Mouse (Mus musculus): Measurements from ENCODE around the gene Sptlc2. TPM values are rescaled to one million over a fixed set of nuclear protein-coding genes. Genes with fewer than 3 reads are reported as not detected.

Gene Sptlc2
- polyA plus RNA-seq, 1 experiment = 44.7 TPM

DNA sequence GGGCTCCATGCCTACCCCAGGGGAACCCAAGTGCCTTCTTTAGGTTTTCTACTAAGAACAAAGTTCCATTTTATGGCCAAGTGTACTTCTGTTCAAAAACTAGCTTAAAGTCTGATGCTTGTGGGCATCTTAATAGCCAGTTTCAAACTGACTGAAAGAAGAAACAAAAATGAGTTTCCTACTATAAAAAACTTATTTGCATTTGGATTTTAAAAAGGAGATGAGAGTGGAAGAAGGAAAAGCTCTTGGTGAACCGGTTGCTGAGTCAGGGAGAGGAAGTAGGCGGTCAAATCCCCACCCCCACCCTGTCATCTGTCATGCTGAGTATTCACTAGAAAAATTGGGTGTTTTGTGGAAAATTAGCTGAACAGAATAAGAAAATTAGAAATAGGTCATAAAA, 57.9 kb downstream of the Sptlc2 start:
- H3K79me3 ChIP-seq (ENCODE audit: low read depth) = no peaks in the 10 kb centered on the region
- H3ac ChIP-seq (ENCODE audit: control insufficient read depth, insufficient read length, low read depth) = no peak overlapping the region
- H3K4me3 ChIP-seq (ENCODE audit: insufficient read depth, poor library complexity, severe bottlenecking) = no peak overlapping the region
- peaks cover 21% of the 10 kb centered on the region for H3K36me3 ChIP-seq (ENCODE audit: control insufficient read depth, insufficient read depth)
- H3K79me2 ChIP-seq (ENCODE audit: control insufficient read depth, insufficient read depth) = no peaks in the 10 kb centered on the region
- H3K27me3 ChIP-seq (ENCODE audit: control insufficient read depth, insufficient read depth, insufficient read length) = no peaks in the 10 kb centered on the region
- TF ChIP-seq FOSL1 (IDR thresholded peaks at IDR 0.05; ENCODE audit: insufficient read depth, low read length, poor library complexity, severe bottlenecking) (no peak), CEBPB (IDR thresholded peaks at IDR 0.05; ENCODE audit: low read depth) (no peak), MYOD1 (IDR thresholded peaks at IDR 0.05; ENCODE audit: control insufficient read depth, insufficient read length, low read depth) (no peak), MYOG (IDR thresholded peaks at IDR 0.05; ENCODE audit: control insufficient read depth, extremely low read depth, insufficient read length) (no peak), USF1 (IDR thresholded peaks at IDR 0.05; ENCODE audit: low read depth) (no peak), MAX (IDR thresholded peaks at IDR 0.05) (no peak), CTCF (IDR thresholded peaks at IDR 0.05; ENCODE audit: control insufficient read depth, insufficient read depth, insufficient read length) (no peak)

DNA sequence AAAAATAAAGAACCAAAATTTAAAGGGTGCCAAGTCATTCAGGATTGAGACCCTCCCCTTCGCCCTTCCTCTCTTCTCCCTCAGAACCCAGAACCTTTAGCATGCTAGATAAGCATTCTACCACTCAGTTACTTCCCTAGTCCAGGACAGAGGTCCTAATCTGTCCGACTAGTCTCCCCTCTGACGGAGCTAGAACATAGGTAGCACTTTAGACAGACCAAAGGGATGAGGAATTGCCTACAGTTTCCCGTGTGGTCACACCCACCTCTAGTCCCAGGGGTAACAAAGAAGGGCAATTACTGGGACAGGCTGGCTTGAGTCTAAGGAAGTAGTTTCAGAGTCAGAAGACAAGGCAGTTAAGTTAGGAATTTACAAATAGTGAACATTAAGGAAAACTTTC, 60.1 kb downstream of the Sptlc2 start:
- no peak overlapping the region for H3K4me3 ChIP-seq (ENCODE audit: insufficient read depth, poor library complexity, severe bottlenecking)
- H3K79me2 ChIP-seq (ENCODE audit: control insufficient read depth, insufficient read depth) = no peaks in the 10 kb centered on the region
- H3K27me3 ChIP-seq (ENCODE audit: control insufficient read depth, insufficient read depth, insufficient read length) = no peaks in the 10 kb centered on the region
- no peaks in the 10 kb centered on the region for H3K79me3 ChIP-seq (ENCODE audit: low read depth)
- H3ac ChIP-seq (ENCODE audit: control insufficient read depth, insufficient read length, low read depth) = no peak overlapping the region
- peaks cover 21% of the 10 kb centered on the region for H3K36me3 ChIP-seq (ENCODE audit: control insufficient read depth, insufficient read depth)
- TF ChIP-seq MAX (IDR thresholded peaks at IDR 0.05) (no peak), CEBPB (IDR thresholded peaks at IDR 0.05; ENCODE audit: low read depth) (no peak), MYOG (IDR thresholded peaks at IDR 0.05; ENCODE audit: control insufficient read depth, extremely low read depth, insufficient read length) (no peak), FOSL1 (IDR thresholded peaks at IDR 0.05; ENCODE audit: insufficient read depth, low read length, poor library complexity, severe bottlenecking) (no peak), MYOD1 (IDR thresholded peaks at IDR 0.05; ENCODE audit: control insufficient read depth, insufficient read length, low read depth) (no peak), USF1 (IDR thresholded peaks at IDR 0.05; ENCODE audit: low read depth) (no peak), CTCF (IDR thresholded peaks at IDR 0.05; ENCODE audit: control insufficient read depth, insufficient read depth, insufficient read length) (no peak)

DNA sequence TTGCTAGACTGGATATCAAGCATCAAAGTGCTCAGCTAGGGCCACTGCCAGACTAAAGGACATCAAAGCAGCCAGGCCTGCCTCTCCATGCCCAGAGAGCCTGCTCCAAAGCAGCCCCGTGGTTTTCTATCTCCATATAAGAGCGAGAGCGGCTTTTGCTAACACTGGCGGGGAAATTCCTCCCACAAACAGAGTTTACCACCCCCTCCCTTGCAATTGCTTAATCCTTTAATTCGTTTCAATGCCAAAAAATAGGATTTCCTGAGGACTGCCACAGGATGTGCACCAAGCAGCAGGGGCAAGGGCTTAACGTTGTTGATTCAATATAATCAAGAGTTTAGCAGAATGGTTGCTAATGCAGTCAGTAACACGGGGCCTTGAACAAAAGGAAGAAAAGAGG, 60.5 kb downstream of the Sptlc2 start:
- Histone ChIP-seq H3ac (ENCODE audit: control insufficient read depth, insufficient read length, low read depth) (no peak overlapping the region), H3K27me3 (ENCODE audit: control insufficient read depth, insufficient read depth, insufficient read length) (no peaks in the 10 kb centered on the region), H3K4me3 (ENCODE audit: insufficient read depth, poor library complexity, severe bottlenecking) (no peak overlapping the region), H3K36me3 (ENCODE audit: control insufficient read depth, insufficient read depth) (peaks cover 20% of the 10 kb centered on the region), H3K79me3 (ENCODE audit: low read depth) (no peaks in the 10 kb centered on the region), H3K79me2 (ENCODE audit: control insufficient read depth, insufficient read depth) (no peaks in the 10 kb centered on the region)
- TF ChIP-seq CEBPB (IDR thresholded peaks at IDR 0.05; ENCODE audit: low read depth) (no peak), FOSL1 (IDR thresholded peaks at IDR 0.05; ENCODE audit: insufficient read depth, low read length, poor library complexity, severe bottlenecking) (no peak), MYOD1 (IDR thresholded peaks at IDR 0.05; ENCODE audit: control insufficient read depth, insufficient read length, low read depth) (no peak), MYOG (IDR thresholded peaks at IDR 0.05; ENCODE audit: control insufficient read depth, extremely low read depth, insufficient read length) (no peak), MAX (IDR thresholded peaks at IDR 0.05) (no peak), USF1 (IDR thresholded peaks at IDR 0.05; ENCODE audit: low read depth) (no peak), CTCF (IDR thresholded peaks at IDR 0.05; ENCODE audit: control insufficient read depth, insufficient read depth, insufficient read length) (no peak)

- Histone ChIP-seq H3K4me3 (ENCODE audit: insufficient read depth, poor library complexity, severe bottlenecking) (no peak overlapping the region), H3K79me3 (ENCODE audit: low read depth) (no peaks in the 10 kb centered on the region), H3K36me3 (ENCODE audit: control insufficient read depth, insufficient read depth) (peaks cover 25% of the 10 kb centered on the region), H3K79me2 (ENCODE audit: control insufficient read depth, insufficient read depth) (no peaks in the 10 kb centered on the region), H3ac (ENCODE audit: control insufficient read depth, insufficient read length, low read depth) (no peak overlapping the region), H3K27me3 (ENCODE audit: control insufficient read depth, insufficient read depth, insufficient read length) (no peaks in the 10 kb centered on the region)
- TF ChIP-seq CTCF (IDR thresholded peaks at IDR 0.05; ENCODE audit: control insufficient read depth, insufficient read depth, insufficient read length) (no peak), FOSL1 (IDR thresholded peaks at IDR 0.05; ENCODE audit: insufficient read depth, low read length, poor library complexity, severe bottlenecking) (no peak), CEBPB (IDR thresholded peaks at IDR 0.05; ENCODE audit: low read depth) (no peak)
Observed at GRCm38 (mm10) chr12:87325452-87325851, 62.7 kb downstream of the Sptlc2 start.

- H3K27me3 ChIP-seq (ENCODE audit: control insufficient read depth, insufficient read depth, insufficient read length) = no peaks in the 10 kb centered on the region
- no peak overlapping the region for H3K4me3 ChIP-seq (ENCODE audit: insufficient read depth, poor library complexity, severe bottlenecking)
- peaks cover 17% of the 10 kb centered on the region for H3K36me3 ChIP-seq (ENCODE audit: control insufficient read depth, insufficient read depth)
- H3ac ChIP-seq (ENCODE audit: control insufficient read depth, insufficient read length, low read depth) = no peak overlapping the region
- H3K79me2 ChIP-seq (ENCODE audit: control insufficient read depth, insufficient read depth) = no peaks in the 10 kb centered on the region
- TF ChIP-seq MYOD1 (IDR thresholded peaks at IDR 0.05; ENCODE audit: control insufficient read depth, insufficient read length, low read depth) (no peak), CEBPB (IDR thresholded peaks at IDR 0.05; ENCODE audit: low read depth) (no peak), USF1 (IDR thresholded peaks at IDR 0.05; ENCODE audit: low read depth) (no peak), FOSL1 (IDR thresholded peaks at IDR 0.05; ENCODE audit: insufficient read depth, low read length, poor library complexity, severe bottlenecking) (no peak), MYOG (IDR thresholded peaks at IDR 0.05; ENCODE audit: control insufficient read depth, extremely low read depth, insufficient read length) (no peak), MAX (IDR thresholded peaks at IDR 0.05) (no peak), CTCF (IDR thresholded peaks at IDR 0.05; ENCODE audit: control insufficient read depth, insufficient read depth, insufficient read length) (no peak)
- no peaks in the 10 kb centered on the region for H3K79me3 ChIP-seq (ENCODE audit: low read depth)
Observed at GRCm38 (mm10) chr12:87319229-87319628, 68.9 kb downstream of the Sptlc2 start.

GRCm38 (mm10) chr12:87317951-87318350, 70.2 kb downstream of the Sptlc2 start:
- H3K79me2 ChIP-seq (ENCODE audit: control insufficient read depth, insufficient read depth) = no peaks in the 10 kb centered on the region
- H3K36me3 ChIP-seq (ENCODE audit: control insufficient read depth, insufficient read depth) = peaks cover 14% of the 10 kb centered on the region
- no peaks in the 10 kb centered on the region for H3K79me3 ChIP-seq (ENCODE audit: low read depth)
- TF ChIP-seq MYOG (IDR thresholded peaks at IDR 0.05; ENCODE audit: control insufficient read depth, extremely low read depth, insufficient read length) (no peak), CTCF (IDR thresholded peaks at IDR 0.05; ENCODE audit: control insufficient read depth, insufficient read depth, insufficient read length) (no peak), MAX (IDR thresholded peaks at IDR 0.05) (no peak), MYOD1 (IDR thresholded peaks at IDR 0.05; ENCODE audit: control insufficient read depth, insufficient read length, low read depth) (no peak), USF1 (IDR thresholded peaks at IDR 0.05; ENCODE audit: low read depth) (no peak), CEBPB (IDR thresholded peaks at IDR 0.05; ENCODE audit: low read depth) (no peak), FOSL1 (IDR thresholded peaks at IDR 0.05; ENCODE audit: insufficient read depth, low read length, poor library complexity, severe bottlenecking) (no peak)
- no peak overlapping the region for H3K4me3 ChIP-seq (ENCODE audit: insufficient read depth, poor library complexity, severe bottlenecking)
- H3K27me3 ChIP-seq (ENCODE audit: control insufficient read depth, insufficient read depth, insufficient read length) = no peaks in the 10 kb centered on the region
- H3ac ChIP-seq (ENCODE audit: control insufficient read depth, insufficient read length, low read depth) = no peak overlapping the region
